In genomic region chr17:31721637-31722036, GRCm38 (mm10) we compare ENCODE assay signal across 29 mouse cellular contexts. TPM values are rescaled to one million over a fixed set of nuclear protein-coding genes. Genes with fewer than 3 reads are reported as not detected.
DNase-seq lines count a peak whose midpoint lies in the region; ATAC-seq and TF ChIP-seq lines count a peak whose summit lies in the region.
"Had no signal": no experiment of that assay in that cellular context is flagged by ENCODE, and none has a peak within 500 bp of the region (broad histone marks: within the 10 kb centered on the region; RNA-seq: fewer than 3 reads in every experiment).

No protein-coding gene starts in this region.

- H3K9ac ChIP-seq in forebrain, embryonic 11.5 days (ENCODE audit: low read length), result no peak overlapping the region
- H3K9ac ChIP-seq in kidney, embryonic 14.5 days (ENCODE audit: low read depth, low read length), result no peak overlapping the region
- H3K9ac ChIP-seq: embryonic facial prominence, embryonic 13.5 days; embryonic facial prominence, embryonic 15.5 days; forebrain, embryonic 12.5 days had no signal

- TF ChIP-seq CTCF in thymus, adult 2 months (IDR thresholded peaks at IDR 0.05; ENCODE audit: borderline replicate concordance, control insufficient read depth, extremely low read depth, insufficient read depth, low read length, poor library complexity), result no peak

- 88% methylated on average over 6 of the region's 6 CpGs for WGBS in forebrain, embryonic 10.5 days
- WGBS in forebrain, embryonic 11.5 days, result 89% methylated on average over 6 of the region's 6 CpGs
- WGBS in thymus, adult 2 months, result 23% methylated on average over 6 of the region's 6 CpGs
- WGBS in kidney, embryonic 14.5 days, result 84% methylated on average over 6 of the region's 6 CpGs

- no peaks in the 10 kb centered on the region; the same call in 1 of the 2 replicates for H3K9me3 ChIP-seq in forebrain, embryonic 10.5 days
- H3K9me3 ChIP-seq in forebrain, embryonic 11.5 days (ENCODE audit: control insufficient read depth, low read length), result no peaks in the 10 kb centered on the region
- no peaks in the 10 kb centered on the region for H3K9me3 ChIP-seq in kidney, embryonic 14.5 days (ENCODE audit: control insufficient read depth, low read length)
- H3K9me3 ChIP-seq: embryonic facial prominence, embryonic 13.5 days; embryonic facial prominence, embryonic 15.5 days; forebrain, embryonic 12.5 days; G1E had no signal

- H3K27ac ChIP-seq in forebrain, embryonic 10.5 days, result peak overlapping the region; percentile 8; the same call in 1 of the 2 replicates
- no peak overlapping the region for H3K27ac ChIP-seq in forebrain, embryonic 11.5 days (ENCODE audit: low read depth, low read length)
- no peak overlapping the region for H3K27ac ChIP-seq in thymus, adult 2 months (ENCODE audit: control insufficient read depth, insufficient read depth, low read length)
- no peak overlapping the region for H3K27ac ChIP-seq in kidney, embryonic 14.5 days (ENCODE audit: low read depth, low read length)
- H3K27ac ChIP-seq: embryonic facial prominence, embryonic 13.5 days; embryonic facial prominence, embryonic 15.5 days; forebrain, embryonic 12.5 days had no signal

- no peak overlapping the region for H3K4me2 ChIP-seq in forebrain, embryonic 11.5 days (ENCODE audit: low read depth, low read length, severe bottlenecking)
- H3K4me2 ChIP-seq in kidney, embryonic 14.5 days (replicated peaks; ENCODE audit: low read depth, low read length), result no peak overlapping the region
- H3K4me2 ChIP-seq: embryonic facial prominence, embryonic 13.5 days; embryonic facial prominence, embryonic 15.5 days; forebrain, embryonic 12.5 days had no signal

- no peaks in the 10 kb centered on the region for H3K36me3 ChIP-seq in forebrain, embryonic 10.5 days (replicated peaks)
- H3K36me3 ChIP-seq in forebrain, embryonic 11.5 days (ENCODE audit: control insufficient read depth, insufficient read depth, low read length), result no peaks in the 10 kb centered on the region
- H3K36me3 ChIP-seq in thymus, adult 2 months (ENCODE audit: control insufficient read depth, insufficient read depth, low read length), result no peaks in the 10 kb centered on the region
- no peaks in the 10 kb centered on the region for H3K36me3 ChIP-seq in kidney, embryonic 14.5 days (ENCODE audit: control insufficient read depth, insufficient read depth, low read length)
- H3K36me3 ChIP-seq: embryonic facial prominence, embryonic 13.5 days; embryonic facial prominence, embryonic 15.5 days; forebrain, embryonic 12.5 days; G1E had no signal

- TF ChIP-seq POLR2A in thymus, adult 2 months (IDR thresholded peaks at IDR 0.05; ENCODE audit: control insufficient read depth, extremely low read depth, insufficient read depth, low read length, poor library complexity), result no peak

- no peak for ATAC-seq in forebrain, embryonic 11.5 days (replicated peaks; ENCODE audit: low FRiP score)
- ATAC-seq in granulocyte monocyte progenitor cell, adult 5-6 weeks (replicated peaks; ENCODE audit: poor library complexity, severe bottlenecking), result peak; percentile 78
- peak; percentile 96 for ATAC-seq in megakaryocyte progenitor cell, adult 5-6 weeks (replicated peaks; ENCODE audit: poor library complexity)
- ATAC-seq in kidney, embryonic 14.5 days (ENCODE audit: low FRiP score, low TSS enrichment), result no peak
- ATAC-seq: activated CD4-positive, CD25-positive, alpha-beta regulatory T cell, adult 4 months; CD4-positive, CD25-positive, alpha-beta regulatory T cell, adult 4 months; forebrain, embryonic 14.5 days; forebrain, embryonic 16.5 days; Patski had no signal

- 0 out of 2 replicates have a peak, but pooled peaks cover 3% of the 10 kb centered on the region for H3K27me3 ChIP-seq in forebrain, embryonic 10.5 days (ENCODE audit: poor library complexity, severe bottlenecking)
- H3K27me3 ChIP-seq in forebrain, embryonic 11.5 days (ENCODE audit: control insufficient read depth, insufficient read depth, low read length), result no peaks in the 10 kb centered on the region; the same call in 1 of the 2 replicates
- no peaks in the 10 kb centered on the region for H3K27me3 ChIP-seq in thymus, adult 2 months (ENCODE audit: control insufficient read depth, insufficient read depth, low read length)
- H3K27me3 ChIP-seq in kidney, embryonic 14.5 days (ENCODE audit: control insufficient read depth, insufficient read depth, low read length), result no peaks in the 10 kb centered on the region
- H3K27me3 ChIP-seq: CH12.LX; embryonic facial prominence, embryonic 13.5 days; embryonic facial prominence, embryonic 15.5 days; forebrain, embryonic 12.5 days; Patski had no signal

- no peak overlapping the region for H3K4me3 ChIP-seq in forebrain, embryonic 10.5 days
- H3K4me3 ChIP-seq in forebrain, embryonic 11.5 days (ENCODE audit: low read depth, low read length), result no peak overlapping the region
- no peak overlapping the region for H3K4me3 ChIP-seq in thymus, adult 2 months (ENCODE audit: control insufficient read depth, insufficient read depth, low read length)
- no peak overlapping the region for H3K4me3 ChIP-seq in kidney, embryonic 14.5 days (ENCODE audit: low read length)
- H3K4me3 ChIP-seq: embryonic facial prominence, embryonic 13.5 days; embryonic facial prominence, embryonic 15.5 days; erythroblast, embryonic 14.5 days; forebrain, embryonic 12.5 days had no signal

- DNase-seq in forebrain, embryonic 10.5 days (ENCODE audit: extremely low spot score, low spot score), result no peak
- DNase-seq in forebrain, embryonic 11.5 days (ENCODE audit: low spot score), result no peak
- no peak for DNase-seq in thymus, adult 2 months
- no peak for DNase-seq in neural tube, embryonic 10.5 days (ENCODE audit: extremely low spot score, low spot score)
- DNase-seq: adrenal gland, adult 8-10 months; adrenal gland, postnatal 14 days; adrenal gland, postnatal 36 days; B cell, adult 2 months; cerebellum, adult 11-12 months; cerebellum, adult 2 months; cerebellum, adult 9-10 months; cerebellum, postnatal 10 days; cerebellum, postnatal 25 days; embryo, embryonic 11 days had no signal

- H3K4me1 ChIP-seq in forebrain, embryonic 10.5 days, result peaks cover 30% of the 10 kb centered on the region
- peaks cover 2% of the 10 kb centered on the region; the same call in 1 of the 2 replicates for H3K4me1 ChIP-seq in forebrain, embryonic 11.5 days (replicated peaks; ENCODE audit: control insufficient read depth, insufficient read depth, low read length)
- no peaks in the 10 kb centered on the region for H3K4me1 ChIP-seq in thymus, adult 2 months (replicated peaks; ENCODE audit: control insufficient read depth, insufficient read depth, low read length)
- H3K4me1 ChIP-seq in kidney, embryonic 14.5 days (ENCODE audit: control insufficient read depth, insufficient read depth, low read length), result no peaks in the 10 kb centered on the region

RNA-seq across cellular contexts. Expression of gene Cryaa, which starts 44.0 kb away (rescaled TPM):
- polyA plus RNA-seq in forebrain, embryonic 10.5 days (2016; fragmentation: Nextera tagmentation; extraction: Ambion mirVana), result 0.16 TPM in 1 of 2 replicates, not detected in the other
- not detected in 2 replicates for polyA plus RNA-seq in forebrain, embryonic 11.5 days (2014; fragmentation: Nextera tagmentation; extraction: Ambion mirVana)
- not detected in 2 replicates for total RNA-seq in granulocyte monocyte progenitor cell, adult 5-6 weeks (2014; fragmentation: Nextera tagmentation)
- total RNA-seq in granulocyte monocyte progenitor cell, adult 5-6 weeks (2017), result not detected in 2 replicates
- total RNA-seq in megakaryocyte progenitor cell, adult 5-6 weeks (2015), result not detected in 2 replicates
- total RNA-seq in megakaryocyte progenitor cell, adult 5-6 weeks (2017), result not detected in 2 replicates
- 2.2 and 4.9 TPM in 2 replicates for polyA plus RNA-seq in thymus, adult 2 months (2012; rRNA removed)
- not detected in 2 replicates for polyA plus RNA-seq in kidney, embryonic 14.5 days (2014; fragmentation: Nextera tagmentation; extraction: Ambion mirVana)
- total RNA-seq: adrenal gland, adult 18-20 months; adrenal gland, adult 8-10 months; adrenal gland, postnatal 14 days; adrenal gland, postnatal 36 days; G1E had no signal
- polyA plus RNA-seq: activated CD4-positive, CD25-positive, alpha-beta regulatory T cell, adult 4 months; CD4-positive, CD25-positive, alpha-beta regulatory T cell, adult 4 months; embryonic facial prominence, embryonic 13.5 days; erythroblast, embryonic 14.5 days; forebrain, embryonic 12.5 days; forebrain, embryonic 16.5 days; G1E; Patski had no signal

Comparison
In these comparisons a context has a peak if more than half of its experiments do, and no peak if none do; other contexts are left out.
1. ATAC-seq: peak in granulocyte monocyte progenitor cell, adult 5-6 weeks (single experiment) and megakaryocyte progenitor cell, adult 5-6 weeks (single experiment); none in forebrain, embryonic 11.5 days (single experiment) and kidney, embryonic 14.5 days (single experiment).